Mouse (Mus musculus) erythroblast, embryonic 14.5 days (primary cell): ENCODE data around the gene Ccnb1ip1. TPM values are rescaled to one million over a fixed set of nuclear protein-coding genes. Genes with fewer than 3 reads are reported as not detected.

Source experiments
- H3K27me3 ChIP-seq: 2 replicates; pipeline ENCODE4 v1.6.1; 2012; ENCODE audit warnings: inconsistent platforms; ENCODE audit not compliant: control insufficient read depth
- H3K36me3 ChIP-seq: 2 replicates; pipeline ENCODE4 v1.6.1; 2012; ENCODE audit warnings: mild to moderate bottlenecking, inconsistent platforms; ENCODE audit not compliant: control insufficient read depth
- H3K4me1 ChIP-seq: 2 replicates; pipeline ENCODE4 v1.6.1; 2012; ENCODE audit warnings: inconsistent platforms; ENCODE audit not compliant: control insufficient read depth
- H3K4me3 ChIP-seq: replicated peaks from 2 replicates; pipeline ENCODE3; 2012; ENCODE audit warnings: moderate library complexity, mild to moderate bottlenecking, inconsistent platforms
- H3K9me3 ChIP-seq: 2 replicates; pipeline ENCODE4 v1.6.1; 2012; ENCODE audit warnings: low read length, inconsistent platforms, mixed read lengths; ENCODE audit not compliant: control insufficient read depth
- GATA1 ChIP-seq: IDR thresholded peaks from 2 replicates; pipeline ENCODE4 v1.6.1; 2012; ENCODE audit warnings: low read length, inconsistent platforms, mixed read lengths
- TAL1 ChIP-seq: IDR thresholded peaks from 3 replicates; pipeline ENCODE4 v1.6.1; 2012; ENCODE audit warnings: low read length, inconsistent platforms, mixed read lengths
- polyA plus RNA-seq: library from polyadenylated mRNA; stranded (reverse); fragments of >175 nt; gene quantifications from 2 replicates; pipeline ENCODE4 v1.2.3, GENCODE M21; 2012

Gene Ccnb1ip1
- polyA plus RNA-seq, 1 experiment: 0.06 TPM

DNA sequence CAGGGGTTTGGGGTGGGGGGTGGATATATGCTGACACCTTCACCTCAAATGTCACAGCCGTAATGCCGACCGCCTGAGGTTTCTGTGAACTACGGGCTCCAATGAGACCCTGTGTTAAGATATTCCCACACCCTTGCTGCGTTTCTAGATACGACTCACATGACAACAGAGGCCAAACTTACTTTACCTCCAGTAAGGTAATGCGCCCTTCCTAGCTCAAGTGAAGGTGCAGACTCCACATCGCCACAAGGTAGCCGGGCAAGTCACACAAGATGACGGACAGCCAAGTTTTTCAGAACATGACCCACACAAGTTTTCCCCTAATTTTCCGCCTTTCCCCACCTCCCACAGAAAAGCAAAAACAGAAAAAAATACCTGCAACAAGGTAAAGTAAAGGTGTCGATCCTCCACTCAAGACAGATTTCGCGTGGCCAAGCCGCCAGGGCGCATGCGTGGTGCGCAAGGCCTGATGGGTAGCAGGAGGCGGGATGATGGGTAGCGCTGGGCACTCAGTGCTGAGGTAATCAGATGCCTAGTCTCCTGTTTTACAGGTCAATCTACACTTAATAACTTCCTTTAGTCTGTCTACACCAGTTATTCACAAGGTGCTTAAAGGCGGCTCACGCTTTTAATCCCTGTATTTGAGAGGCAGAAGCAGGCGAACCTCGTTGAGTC, 12.1 kb downstream of the Ccnb1ip1 start:
- Histone ChIP-seq H3K4me3 (peak overlapping the region; percentile 43), H3K36me3 (peaks cover 84% of the 10 kb centered on the region)

DNA sequence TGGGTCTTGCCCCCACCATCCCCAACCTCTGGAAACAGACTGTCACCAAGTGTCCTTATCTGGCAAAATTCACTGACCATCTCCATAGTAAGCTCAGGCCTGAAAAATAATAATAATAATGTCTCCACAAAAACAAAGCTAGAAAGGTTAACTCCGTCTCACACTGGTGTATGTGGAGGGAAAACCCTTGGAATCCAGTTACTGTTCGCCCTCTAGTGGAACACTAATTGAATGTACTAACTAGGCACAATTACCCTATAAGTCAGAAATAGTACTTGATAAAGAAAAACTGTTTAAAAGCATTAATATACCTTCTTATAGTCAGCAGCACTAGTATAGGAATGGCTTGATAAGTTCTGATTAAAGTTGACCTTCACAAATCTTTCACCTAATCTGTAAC, 19.4 kb downstream of the Ccnb1ip1 start:
- Histone ChIP-seq H3K27me3 (no peaks in the 10 kb centered on the region), H3K4me3 (no peak overlapping the region), H3K4me1 (peaks cover 12% of the 10 kb centered on the region), H3K9me3 (no peaks in the 10 kb centered on the region), H3K36me3 (peaks cover 35% of the 10 kb centered on the region)
- TF ChIP-seq TAL1 (no peak), GATA1 (no peak)

More for the DNA sequence above, 12.1 kb downstream of the Ccnb1ip1 start:
- H3K9me3 ChIP-seq: no peaks in the 10 kb centered on the region
- TF ChIP-seq TAL1 (no peak), GATA1 (no peak)
- peaks cover 6% of the 10 kb centered on the region for H3K4me1 ChIP-seq
- H3K27me3 ChIP-seq: no peaks in the 10 kb centered on the region

DNA sequence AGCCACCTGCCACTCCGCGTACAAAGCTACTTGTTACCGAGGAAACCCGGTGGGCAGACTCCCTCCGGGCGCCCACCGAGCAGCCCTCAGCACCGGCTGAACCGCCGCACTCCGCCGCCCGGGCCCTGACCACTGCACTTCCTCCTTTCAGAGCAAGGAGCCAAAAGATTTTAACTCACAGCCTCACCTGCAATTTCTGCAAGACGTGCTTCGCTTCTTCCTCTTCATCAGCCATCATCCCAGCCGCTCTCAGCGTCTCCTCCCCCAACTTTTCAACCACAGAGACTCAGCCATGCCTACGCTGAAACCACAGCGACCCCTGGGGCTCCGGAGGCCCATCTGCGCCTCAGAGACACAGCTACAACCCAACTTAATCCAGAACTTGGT, 22.3 kb downstream of the Ccnb1ip1 start, which contains the start of gene Ttc5:
Gene Ttc5, minus strand, starts transcription at position 269 of the 387 bp plus-strand sequence.
- peaks cover 13% of the 10 kb centered on the region for H3K4me1 ChIP-seq
- H3K9me3 ChIP-seq: no peaks in the 10 kb centered on the region
- H3K36me3 ChIP-seq: peaks cover 16% of the 10 kb centered on the region
- peak within 1 kb of the TSS; percentile 91 for H3K4me3 ChIP-seq
- TF ChIP-seq TAL1 (no peak), GATA1 (no peak)
- H3K27me3 ChIP-seq: no peaks in the 10 kb centered on the region

DNA sequence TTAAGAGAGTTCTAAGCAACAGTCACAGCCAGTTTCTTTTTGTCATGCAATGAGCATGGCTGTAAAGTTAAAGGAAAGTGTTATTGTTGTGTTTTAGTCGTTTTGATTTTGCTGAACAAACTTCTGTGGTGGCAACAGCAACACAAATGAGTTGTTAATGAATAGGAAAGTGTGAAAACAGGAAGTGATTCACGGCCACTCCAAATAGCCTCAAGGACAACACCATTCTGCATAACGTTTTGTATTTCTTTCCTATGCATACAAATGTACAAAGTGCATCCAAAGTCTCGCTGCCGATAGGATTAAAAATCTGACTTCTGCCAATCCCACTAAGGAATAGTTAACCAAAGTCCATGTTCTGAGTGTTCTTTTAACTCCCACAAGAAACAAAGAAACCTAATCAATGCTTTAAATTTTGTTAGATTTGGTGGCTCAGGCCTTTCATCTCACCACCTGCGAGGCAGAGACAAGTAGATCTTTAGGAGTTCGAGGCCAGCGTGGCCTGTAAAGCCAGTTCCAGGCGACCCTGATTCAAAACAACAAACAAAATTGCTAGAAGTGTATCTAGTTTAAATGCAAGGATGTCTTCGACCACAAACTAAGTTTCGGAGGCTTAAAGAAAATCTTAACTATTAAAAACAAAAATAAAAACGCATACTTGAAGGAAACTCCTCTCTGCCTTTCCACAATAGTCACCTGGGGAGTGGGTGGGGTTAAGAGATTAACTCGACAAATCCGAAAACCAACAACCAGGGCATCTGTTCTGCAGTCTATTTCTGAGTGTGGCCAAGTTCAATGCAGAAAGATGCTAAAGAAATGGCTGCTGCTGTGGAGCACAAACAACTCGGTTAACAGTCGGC, 22.9 kb downstream of the Ccnb1ip1 start:
- peak overlapping the region; percentile 91 for H3K4me3 ChIP-seq
- no peaks in the 10 kb centered on the region for H3K27me3 ChIP-seq
- TF ChIP-seq TAL1 (no peak), GATA1 (no peak)
- H3K36me3 ChIP-seq: peaks cover 11% of the 10 kb centered on the region
- peaks cover 13% of the 10 kb centered on the region for H3K4me1 ChIP-seq
- no peaks in the 10 kb centered on the region for H3K9me3 ChIP-seq

DNA sequence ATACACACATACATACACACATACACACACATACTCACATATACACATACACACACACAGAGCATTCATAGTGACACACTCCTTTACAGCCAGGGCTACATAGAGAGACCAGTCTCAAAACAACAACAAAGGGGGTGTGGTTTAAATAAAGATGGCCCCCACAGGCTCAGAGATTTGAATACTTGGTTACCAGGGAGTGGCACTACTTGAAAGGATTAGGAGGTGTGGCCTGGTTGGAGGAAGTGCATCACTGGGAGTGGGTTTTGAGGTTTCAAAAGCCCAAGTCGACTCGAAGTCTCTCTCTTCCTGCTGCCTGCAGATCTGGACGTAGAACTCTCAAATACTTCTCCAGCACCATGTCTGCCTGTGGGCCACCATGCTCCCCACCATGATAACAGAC, 25.4 kb downstream of the Ccnb1ip1 start:
- Histone ChIP-seq H3K36me3 (peaks cover 12% of the 10 kb centered on the region), H3K27me3 (no peaks in the 10 kb centered on the region), H3K4me1 (peaks cover 13% of the 10 kb centered on the region), H3K9me3 (no peaks in the 10 kb centered on the region), H3K4me3 (no peak overlapping the region)
- TF ChIP-seq GATA1 (no peak), TAL1 (no peak)

DNA sequence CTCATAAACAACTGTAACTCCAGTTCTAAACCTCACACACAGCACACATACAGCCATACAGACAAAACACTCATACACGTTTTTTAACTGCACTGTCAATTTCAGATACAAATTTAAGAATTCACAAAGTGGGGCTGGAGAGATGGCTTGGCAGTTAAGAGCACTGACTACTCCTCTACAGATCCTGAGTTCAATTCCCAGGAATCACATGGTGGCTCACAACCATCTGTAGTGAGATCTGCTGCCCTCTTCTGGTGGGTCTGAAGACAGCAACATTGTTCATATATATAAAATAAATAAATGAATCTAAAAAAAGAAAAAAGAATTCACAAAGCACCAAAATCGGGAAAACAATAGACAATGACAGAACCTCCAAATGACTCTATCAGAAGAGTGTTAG, 36.2 kb downstream of the Ccnb1ip1 start:
- TF ChIP-seq GATA1 (no peak), TAL1 (no peak)

DNA sequence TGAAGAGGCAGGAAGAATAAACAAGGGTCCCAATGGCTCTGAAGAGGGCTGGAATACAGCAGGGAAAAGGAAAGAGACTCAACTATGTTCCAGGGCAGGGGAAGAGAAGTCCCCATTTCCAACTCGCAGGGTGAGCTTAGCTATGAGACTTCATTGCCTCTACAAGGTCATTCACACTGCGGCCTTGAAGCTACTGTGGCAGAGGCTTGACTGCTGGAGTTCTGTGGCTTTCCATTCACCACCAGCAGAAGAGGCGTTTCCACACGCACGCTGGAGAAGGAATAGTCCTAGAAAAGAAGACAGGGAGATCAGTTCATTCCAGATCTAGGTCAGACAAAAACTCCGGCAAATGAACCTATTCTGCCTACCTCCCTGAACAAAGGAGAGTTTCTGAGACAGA, 41.8 kb downstream of the Ccnb1ip1 start:
- no peak for TF ChIP-seq GATA1
- no peak for TF ChIP-seq TAL1
- no peaks in the 10 kb centered on the region for H3K27me3 ChIP-seq
- peaks cover 22% of the 10 kb centered on the region for H3K36me3 ChIP-seq

More for the DNA sequence above, 36.2 kb downstream of the Ccnb1ip1 start:
- H3K27me3 ChIP-seq: no peaks in the 10 kb centered on the region
- peaks cover 29% of the 10 kb centered on the region for H3K36me3 ChIP-seq
- no peaks in the 10 kb centered on the region for H3K9me3 ChIP-seq
- H3K4me3 ChIP-seq: no peak overlapping the region
- H3K4me1 ChIP-seq: no peaks in the 10 kb centered on the region

DNA sequence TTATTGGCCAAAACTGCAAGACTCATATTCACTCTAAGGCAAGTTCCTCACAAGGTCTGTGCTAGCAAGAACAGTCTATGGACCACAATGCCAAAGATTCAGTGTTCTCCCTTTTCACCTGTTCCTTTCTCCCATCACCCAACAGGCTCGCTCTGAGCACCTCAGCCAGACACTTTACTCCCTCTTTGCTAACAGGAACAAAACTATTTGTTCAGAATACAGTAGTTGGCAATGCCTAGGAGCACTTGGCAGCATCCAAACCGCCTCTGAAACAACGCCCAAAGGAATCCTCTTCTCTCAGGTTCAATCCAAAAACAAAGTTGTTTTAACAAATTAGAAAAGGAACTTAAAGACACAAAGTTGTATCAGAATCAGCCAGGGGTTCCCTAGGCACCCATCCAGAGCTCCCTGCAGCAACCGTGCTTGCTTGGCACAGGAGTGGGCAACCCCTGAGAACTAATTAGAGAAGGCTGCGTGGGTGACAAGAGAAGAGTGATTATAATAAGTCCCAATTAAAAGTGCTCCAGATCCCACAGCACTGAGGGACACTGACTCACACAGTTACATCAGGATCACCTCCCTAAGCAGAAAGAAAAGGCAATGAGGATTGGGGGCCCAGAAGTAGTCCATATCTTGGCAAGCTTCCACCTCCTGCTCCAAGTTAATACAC, 49.0 kb downstream of the Ccnb1ip1 start:
- no peak overlapping the region for H3K4me3 ChIP-seq
- TF ChIP-seq GATA1 (no peak), TAL1 (no peak)
- no peaks in the 10 kb centered on the region for H3K36me3 ChIP-seq
- H3K27me3 ChIP-seq: no peaks in the 10 kb centered on the region
- H3K4me1 ChIP-seq: no peaks in the 10 kb centered on the region
- H3K9me3 ChIP-seq: no peaks in the 10 kb centered on the region

More for the DNA sequence above, 41.8 kb downstream of the Ccnb1ip1 start:
- Histone ChIP-seq H3K4me1 (no peaks in the 10 kb centered on the region), H3K4me3 (no peak overlapping the region), H3K9me3 (no peaks in the 10 kb centered on the region)

DNA sequence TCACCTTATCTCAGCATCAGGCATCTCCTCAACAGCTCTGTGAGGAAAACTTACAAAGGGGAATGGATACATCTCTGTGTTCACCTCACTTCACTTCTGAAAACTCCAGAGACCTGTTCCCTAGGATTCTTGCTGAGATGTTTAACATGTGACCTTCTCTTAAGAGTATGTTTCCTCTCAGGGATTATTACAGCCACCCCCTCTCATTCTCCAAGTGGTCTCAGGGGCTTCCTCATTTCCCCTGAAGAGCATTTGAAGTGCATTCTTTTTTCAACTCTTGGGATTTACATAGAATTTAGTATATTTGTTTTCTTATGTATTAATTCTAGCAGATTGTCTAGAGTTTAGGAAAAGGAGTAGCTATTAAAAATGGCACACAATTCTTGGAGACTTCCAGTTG, 62.5 kb downstream of the Ccnb1ip1 start, which contains the start of gene Olfr749:
Gene Olfr749, minus strand, starts transcription at position 101 of the 400 bp plus-strand sequence.
- H3K4me3 ChIP-seq: no peak within 1 kb of the TSS
- no peaks in the 10 kb centered on the region for H3K27me3 ChIP-seq
- TF ChIP-seq TAL1 (no peak), GATA1 (no peak)
- H3K36me3 ChIP-seq: no peaks in the 10 kb centered on the region
- no peaks in the 10 kb centered on the region for H3K9me3 ChIP-seq
- H3K4me1 ChIP-seq: no peaks in the 10 kb centered on the region
